In the genomic region with DNA sequence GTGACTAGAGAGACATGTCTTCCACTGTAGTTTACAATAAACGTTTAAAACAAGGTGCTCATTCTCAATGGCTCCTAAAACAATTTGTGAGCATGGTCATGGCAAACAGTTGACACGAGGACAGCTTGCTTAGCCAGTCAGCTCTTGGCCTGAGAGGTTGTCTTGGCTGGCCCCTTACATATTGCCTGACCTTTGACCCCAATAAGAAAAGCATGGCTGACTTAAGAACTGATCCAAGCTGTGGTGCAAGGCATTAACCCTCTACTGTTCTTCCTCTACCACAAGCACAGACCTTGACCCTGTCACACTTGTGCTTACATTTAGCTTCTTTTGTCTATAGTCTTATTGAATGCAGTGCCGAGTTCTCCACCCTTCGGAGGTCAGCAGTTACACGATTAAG, we compare ENCODE assay signal across 10 mouse cellular contexts. TPM values are rescaled to one million over a fixed set of nuclear protein-coding genes. Genes with fewer than 3 reads are reported as not detected.
DNase-seq lines count a peak whose midpoint lies in the region; ATAC-seq and TF ChIP-seq lines count a peak whose summit lies in the region.
"Had no signal": no experiment of that assay in that cellular context is flagged by ENCODE, and none has a peak within 500 bp of the region (broad histone marks: within the 10 kb centered on the region; RNA-seq: fewer than 3 reads in every experiment).

No protein-coding gene starts in this region.

- 46% methylated on average over 5 of the region's 5 CpGs for WGBS in kidney, adult 2 months
- WGBS in embryonic facial prominence, embryonic 12.5 days: 47% methylated on average over 5 of the region's 5 CpGs
- WGBS in hindbrain, embryonic 14.5 days: 28% methylated on average over 5 of the region's 5 CpGs
- 36% methylated on average over 5 of the region's 5 CpGs for WGBS in midbrain, postnatal 0 days
- WGBS in cerebellum, adult 2 months: 58% methylated on average over 5 of the region's 5 CpGs

- peaks cover 22% of the 10 kb centered on the region for H3K4me1 ChIP-seq in kidney, adult 2 months (ENCODE audit: control insufficient read depth, insufficient read depth, low read length)
- peaks cover 56% of the 10 kb centered on the region for H3K4me1 ChIP-seq in embryonic facial prominence, embryonic 12.5 days
- peaks cover 45% of the 10 kb centered on the region for H3K4me1 ChIP-seq in hindbrain, embryonic 14.5 days (replicated peaks; ENCODE audit: control insufficient read depth, insufficient read depth, low read length)
- H3K4me1 ChIP-seq in midbrain, postnatal 0 days (ENCODE audit: insufficient read depth, low read length): peaks cover 12% of the 10 kb centered on the region
- H3K4me1 ChIP-seq in cerebellum, adult 2 months (ENCODE audit: control insufficient read depth, insufficient read depth, low read length): peaks cover 26% of the 10 kb centered on the region

- TF ChIP-seq CTCF in kidney, adult 2 months (conservative IDR thresholded peaks at IDR 0.05; ENCODE audit: insufficient read depth, insufficient read length, low read depth, low read length): no peak
- no peak for TF ChIP-seq CTCF in midbrain, postnatal 0 days (IDR thresholded peaks at IDR 0.05)
- TF ChIP-seq CTCF in cerebellum, adult 2 months (IDR thresholded peaks at IDR 0.05; ENCODE audit: borderline replicate concordance, insufficient read depth, low read depth, low read length): no peak

- H3K27ac ChIP-seq in kidney, adult 2 months (ENCODE audit: insufficient read depth, low read depth, low read length): no peak overlapping the region
- H3K27ac ChIP-seq in embryonic facial prominence, embryonic 12.5 days: peak overlapping the region; percentile 93
- peak overlapping the region; percentile 86 for H3K27ac ChIP-seq in hindbrain, embryonic 14.5 days
- peak overlapping the region; percentile 68; the same call in 1 of the 2 replicates for H3K27ac ChIP-seq in midbrain, postnatal 0 days (ENCODE audit: low read depth, low read length)
- H3K27ac ChIP-seq in cerebellum, adult 2 months (ENCODE audit: insufficient read depth, low read length): no peak overlapping the region

- TF ChIP-seq POLR2A in kidney, adult 2 months (IDR thresholded peaks at IDR 0.05; ENCODE audit: low read depth, low read length): no peak
- TF ChIP-seq POLR2A in cerebellum, adult 2 months (IDR thresholded peaks at IDR 0.05; ENCODE audit: borderline replicate concordance, insufficient read depth, low read length): no peak

- no peak for ATAC-seq in embryonic facial prominence, embryonic 12.5 days (ENCODE audit: insufficient number of reproducible peaks, insufficient read depth, low FRiP score, low TSS enrichment)
- no peak for ATAC-seq in hindbrain, embryonic 14.5 days (ENCODE audit: low FRiP score)
- no peak for ATAC-seq in midbrain, postnatal 0 days (ENCODE audit: low FRiP score)
- ATAC-seq: liver, postnatal 0 days had no signal

- H3K9me3 ChIP-seq in embryonic facial prominence, embryonic 12.5 days: no peaks in the 10 kb centered on the region
- H3K9me3 ChIP-seq in hindbrain, embryonic 14.5 days (ENCODE audit: control insufficient read depth, low read length): no peaks in the 10 kb centered on the region
- H3K9me3 ChIP-seq in midbrain, postnatal 0 days (ENCODE audit: low read length): no peaks in the 10 kb centered on the region

- no peak overlapping the region for H3K4me2 ChIP-seq in embryonic facial prominence, embryonic 12.5 days (replicated peaks)
- H3K4me2 ChIP-seq in hindbrain, embryonic 14.5 days (replicated peaks): no peak overlapping the region
- H3K4me2 ChIP-seq in midbrain, postnatal 0 days (ENCODE audit: low read depth, low read length, poor library complexity, severe bottlenecking): no peak overlapping the region

- no peak overlapping the region for H3K4me3 ChIP-seq in kidney, adult 2 months (ENCODE audit: insufficient read depth, low read depth, low read length)
- no peak overlapping the region for H3K4me3 ChIP-seq in embryonic facial prominence, embryonic 12.5 days
- H3K4me3 ChIP-seq in hindbrain, embryonic 14.5 days (replicated peaks; ENCODE audit: low read length): no peak overlapping the region
- H3K4me3 ChIP-seq in midbrain, postnatal 0 days (ENCODE audit: low read depth, low read length): no peak overlapping the region
- no peak overlapping the region for H3K4me3 ChIP-seq in cerebellum, adult 2 months (replicated peaks; ENCODE audit: insufficient read depth, low read depth, low read length)

- DNase-seq in kidney, adult 2 months: peak; percentile 32
- DNase-seq in kidney, adult 18-20 months: no peak
- no peak for DNase-seq in hindbrain, embryonic 14.5 days (ENCODE audit: low spot score)
- DNase-seq in midbrain, postnatal 0 days (ENCODE audit: low spot score): no peak
- DNase-seq in cerebellum, adult 11 months: no peak
- DNase-seq in cerebellum, adult 2 months: no peak
- DNase-seq in urinary bladder, postnatal 4 days (ENCODE audit: low spot score in 2 of 2): no peak
- DNase-seq: layer of hippocampus, adult 9-11 months; liver, postnatal 0 days had no signal

- H3K36me3 ChIP-seq in kidney, adult 2 months (ENCODE audit: control insufficient read depth, insufficient read depth, low read length): no peaks in the 10 kb centered on the region; the same call in 1 of the 2 replicates
- H3K36me3 ChIP-seq in embryonic facial prominence, embryonic 12.5 days: no peaks in the 10 kb centered on the region
- H3K36me3 ChIP-seq in hindbrain, embryonic 14.5 days (replicated peaks; ENCODE audit: control insufficient read depth, insufficient read depth): 0 out of 2 replicates have a peak, but pooled peaks cover 4% of the 10 kb centered on the region
- no peaks in the 10 kb centered on the region for H3K36me3 ChIP-seq in midbrain, postnatal 0 days (ENCODE audit: insufficient read depth, low read length)

- H3K9ac ChIP-seq in embryonic facial prominence, embryonic 12.5 days: no peak overlapping the region
- peak overlapping the region; percentile 28; the same call in 1 of the 2 replicates for H3K9ac ChIP-seq in hindbrain, embryonic 14.5 days
- H3K9ac ChIP-seq in midbrain, postnatal 0 days (replicated peaks; ENCODE audit: low read length, poor library complexity, severe bottlenecking): no peak overlapping the region
- H3K9ac ChIP-seq: liver, postnatal 0 days had no signal

- H3K27me3 ChIP-seq in kidney, adult 2 months (replicated peaks; ENCODE audit: control insufficient read depth, insufficient read depth, low read length): no peaks in the 10 kb centered on the region
- no peaks in the 10 kb centered on the region for H3K27me3 ChIP-seq in embryonic facial prominence, embryonic 12.5 days
- no peaks in the 10 kb centered on the region for H3K27me3 ChIP-seq in hindbrain, embryonic 14.5 days (ENCODE audit: control insufficient read depth, insufficient read depth, low read length)
- no peaks in the 10 kb centered on the region for H3K27me3 ChIP-seq in midbrain, postnatal 0 days (ENCODE audit: insufficient read depth, low read length)
- no peaks in the 10 kb centered on the region for H3K27me3 ChIP-seq in cerebellum, adult 2 months (ENCODE audit: control insufficient read depth, insufficient read depth, low read length)

RNA-seq across cellular contexts. Expression of gene Traf3ip2, which starts 48.0 kb away (rescaled TPM):
- 10.4 and 12.8 TPM in 2 replicates for polyA plus RNA-seq in kidney, adult 2 months (2012; rRNA removed)
- 11.4 and 12.4 TPM in 2 replicates for polyA plus RNA-seq in embryonic facial prominence, embryonic 12.5 days (2016; fragmentation: Nextera tagmentation; extraction: Ambion mirVana)
- 8.3 and 10.1 TPM in 2 replicates for polyA plus RNA-seq in hindbrain, embryonic 14.5 days (2014; fragmentation: Nextera tagmentation; extraction: Ambion mirVana)
- 0.47 and 1.9 TPM in 2 replicates for total RNA-seq in midbrain, postnatal 0 days (2014; rRNA removed)
- polyA plus RNA-seq in midbrain, postnatal 0 days (2015; fragmentation: Nextera tagmentation; extraction: Ambion mirVana): 4.2 and 6.1 TPM in 2 replicates
- 5.7 and 6.9 TPM in 2 replicates for polyA plus RNA-seq in cerebellum, adult 2 months (2012; rRNA removed)

Comparison
In these comparisons a context has a peak if more than half of its experiments do, and no peak if none do; other contexts are left out.
1. H3K27ac ChIP-seq: peak in embryonic facial prominence, embryonic 12.5 days (single experiment), hindbrain, embryonic 14.5 days (single experiment) and midbrain, postnatal 0 days (single experiment); none in kidney, adult 2 months (single experiment) and cerebellum, adult 2 months (single experiment).